ENCODE assay signal across 9 mouse cellular contexts in the genomic region with DNA sequence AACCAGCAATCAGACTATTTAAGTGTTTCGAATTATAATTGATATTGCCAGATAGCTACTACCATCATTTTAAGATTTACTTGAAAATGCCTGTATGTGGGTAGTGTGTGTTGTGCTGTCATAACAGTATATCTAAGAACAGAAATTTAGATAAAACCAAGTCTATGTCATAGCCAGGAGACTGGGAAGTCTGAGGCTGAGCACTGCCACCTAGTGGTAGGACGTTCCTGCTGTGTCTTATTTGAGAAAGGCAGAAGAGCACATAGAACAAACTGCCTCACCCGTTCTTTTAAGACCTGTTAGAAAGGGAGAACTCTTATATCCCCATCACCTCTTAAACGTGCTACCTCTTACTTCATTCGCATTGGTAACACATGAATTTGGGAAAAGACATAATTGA.
A peak's percentile ranks its signal among the peaks of the same experiment; 100 is the strongest.
DNase-seq lines count a peak whose midpoint lies in the region; ATAC-seq and TF ChIP-seq lines count a peak whose summit lies in the region.
"Had no signal": no experiment of that assay in that cellular context is flagged by ENCODE, and none has a peak within 500 bp of the region (broad histone marks: within the 10 kb centered on the region; RNA-seq: fewer than 3 reads in every experiment).

No protein-coding gene starts in this region.

- H3K36me3 ChIP-seq in CH12.LX (replicated peaks in 1 of 2; ENCODE audit: control insufficient read depth in 1 of 2, insufficient read depth in 1 of 2, low read length in 1 of 2), result no peaks in the 10 kb centered on the region
- H3K36me3 ChIP-seq in liver, postnatal 0 days (replicated peaks; ENCODE audit: insufficient read depth, low read length), result no peaks in the 10 kb centered on the region
- no peaks in the 10 kb centered on the region for H3K36me3 ChIP-seq in neural tube, embryonic 15.5 days
- H3K36me3 ChIP-seq: limb, embryonic 12.5 days had no signal

- H3K4me1 ChIP-seq in CH12.LX (ENCODE audit: control insufficient read depth in 1 of 2, insufficient read depth in 2 of 2), result peaks cover 0 to 12% of the 10 kb centered on the region in 2 experiments; a peak in 2 of 4 replicates
- no peaks in the 10 kb centered on the region for H3K4me1 ChIP-seq in liver, postnatal 0 days (ENCODE audit: insufficient read depth)
- 0 out of 2 replicates have a peak, but pooled peaks cover 3% of the 10 kb centered on the region for H3K4me1 ChIP-seq in neural tube, embryonic 15.5 days

- intact Hi-C loops in heart, postnatal 25 days (cut with DNase I), result loop anchor here (2.0 to 5.0 kb wide), 5 partner anchors 172 to 706 kb away; no protein-coding TSS in a partner anchor

- WGBS in large intestine, adult 2 months, result 16% methylated on average over 5 of the region's 5 CpGs
- 13% methylated on average over 5 of the region's 5 CpGs for WGBS in liver, postnatal 0 days (ENCODE audit: insufficient replicate concordance)
- 19% methylated on average over 5 of the region's 5 CpGs for WGBS in neural tube, embryonic 15.5 days

- no peak for TF ChIP-seq POLR2A in CH12.LX (IDR thresholded peaks at IDR 0.05; ENCODE audit: low read depth, low read length)
- no peak for TF ChIP-seq POLR2A in brain, embryonic 14.5 days (IDR thresholded peaks at IDR 0.05; ENCODE audit: borderline replicate concordance, extremely low read depth, insufficient read depth, insufficient read length, poor library complexity, severe bottlenecking)

- no peak overlapping the region for H3K4me3 ChIP-seq in CH12.LX (replicated peaks in 1 of 3; ENCODE audit: low read depth in 2 of 3, low read length in 2 of 3, poor library complexity in 1 of 3)
- H3K4me3 ChIP-seq in liver, postnatal 0 days (ENCODE audit: low read depth, low read length), result no peak overlapping the region
- no peak overlapping the region for H3K4me3 ChIP-seq in neural tube, embryonic 15.5 days (replicated peaks)
- H3K4me3 ChIP-seq: limb, embryonic 12.5 days had no signal

- H3K27me3 ChIP-seq in CH12.LX (replicated peaks), result no peaks in the 10 kb centered on the region
- no peaks in the 10 kb centered on the region for H3K27me3 ChIP-seq in liver, postnatal 0 days (ENCODE audit: insufficient read depth, low read length)
- no peaks in the 10 kb centered on the region for H3K27me3 ChIP-seq in neural tube, embryonic 15.5 days (replicated peaks)
- H3K27me3 ChIP-seq: limb, embryonic 12.5 days had no signal

- H3K9ac ChIP-seq in CH12.LX (ENCODE audit: insufficient read depth, low read depth), result no peak overlapping the region
- H3K9ac ChIP-seq in liver, postnatal 0 days (replicated peaks), result no peak overlapping the region
- H3K9ac ChIP-seq in neural tube, embryonic 15.5 days (replicated peaks), result no peak overlapping the region
- H3K9ac ChIP-seq: limb, embryonic 12.5 days had no signal

- no peak overlapping the region for H3K27ac ChIP-seq in CH12.LX (ENCODE audit: insufficient read depth, low read depth)
- no peak overlapping the region for H3K27ac ChIP-seq in liver, postnatal 0 days (ENCODE audit: low read depth)
- no peak overlapping the region for H3K27ac ChIP-seq in neural tube, embryonic 15.5 days (replicated peaks)
- H3K27ac ChIP-seq: limb, embryonic 12.5 days had no signal

- no peaks in the 10 kb centered on the region for H3K9me3 ChIP-seq in CH12.LX (replicated peaks; ENCODE audit: low read length)
- no peaks in the 10 kb centered on the region for H3K9me3 ChIP-seq in liver, postnatal 0 days (ENCODE audit: low read length)
- H3K9me3 ChIP-seq in neural tube, embryonic 15.5 days (replicated peaks), result no peaks in the 10 kb centered on the region
- H3K9me3 ChIP-seq: limb, embryonic 12.5 days had no signal

- no peaks in the 10 kb centered on the region for H3K79me2 ChIP-seq in CH12.LX (replicated peaks; ENCODE audit: control insufficient read depth, extremely low read depth, insufficient read depth, poor library complexity, severe bottlenecking)

- no peak overlapping the region for H3K4me2 ChIP-seq in CH12.LX (ENCODE audit: insufficient read depth, low read depth, poor library complexity, severe bottlenecking)
- no peak overlapping the region for H3K4me2 ChIP-seq in liver, postnatal 0 days (ENCODE audit: low read depth, low read length)
- no peak overlapping the region for H3K4me2 ChIP-seq in neural tube, embryonic 15.5 days
- H3K4me2 ChIP-seq: limb, embryonic 12.5 days had no signal

- peak; percentile 88 to 92 for TF ChIP-seq CTCF in CH12.LX (conservative IDR thresholded peaks at IDR 0.05 in 1 of 2, IDR thresholded peaks at IDR 0.05 in 1 of 2; ENCODE audit: low read depth in 2 of 2, low read length in 2 of 2)
- TF ChIP-seq CTCF in brain, embryonic 14.5 days (IDR thresholded peaks at IDR 0.05; ENCODE audit: borderline replicate concordance, extremely low read depth, insufficient read depth, insufficient read length), result peak; percentile 82; the same call in 1 of the 2 replicates
- TF ChIP-seq CTCF in liver, postnatal 0 days (IDR thresholded peaks at IDR 0.05; ENCODE audit: low read depth), result peak; percentile 97

- TF ChIP-seq RAD21 in CH12.LX (IDR thresholded peaks at IDR 0.05; ENCODE audit: low read depth, low read length), result peak; percentile 87

- no peak for TF ChIP-seq EP300 in CH12.LX (IDR thresholded peaks at IDR 0.05; ENCODE audit: low read length)
- TF ChIP-seq EP300 in liver, postnatal 0 days (IDR thresholded peaks at IDR 0.05; ENCODE audit: low read depth), result no peak

- DNase-seq in CH12.LX (ENCODE audit: extremely low read depth), result peak; percentile 91
- peak; percentile 94 for DNase-seq in brain, embryonic 14.5 days (ENCODE audit: low read depth)
- DNase-seq in fat pad, adult 2 months (ENCODE audit: extremely low read depth, low read depth, low spot score), result peak; percentile 8
- DNase-seq in heart, postnatal 25 days (ENCODE audit: low spot score), result peak; percentile 22
- peak; percentile 59 for DNase-seq in large intestine, adult 2 months (ENCODE audit: low read depth, low spot score)
- peak; percentile 86 for DNase-seq in liver, postnatal 0 days
- DNase-seq in thymus, adult 18-20 months, result peak; percentile 50 to 67

- in situ Hi-C loops in CH12.LX (cut with MboI; ENCODE audit: low pct_ligation_motif_present, low pct_unique_long_range_greater_than_20kb, low sequenced_read_pairs), result loop anchor here (25.0 kb wide), 2 partner anchors 175 to 700 kb away; a partner anchor contains a TSS

- dilution Hi-C loops in CH12.LX (cut with MboI; ENCODE audit: extremely low pct_ligation_motif_present, extremely low pct_unique_long_range_greater_than_20kb, low sequenced_read_pairs), result no loop called here

- ATAC-seq in liver, postnatal 0 days, result peak; percentile 64; the same call in 1 of the 2 replicates
- peak; percentile 84; the same call in 1 of the 2 replicates for ATAC-seq in neural tube, embryonic 15.5 days (ENCODE audit: low FRiP score)

TF ChIP-seq in CH12.LX, 34 proteins besides CTCF, POLR2A, EP300 and RAD21:
- TF ChIP-seq POLR2AphosphoS2 (IDR thresholded peaks at IDR 0.05; ENCODE audit: low read depth, low read length), result no peak
- TF ChIP-seq ZMIZ1 (IDR thresholded peaks at IDR 0.05; ENCODE audit: low read depth, low read length), result no peak
- TF ChIP-seq USF1 (IDR thresholded peaks at IDR 0.05; ENCODE audit: low read depth, low read length), result no peak
- no peak for TF ChIP-seq BHLHE40 (IDR thresholded peaks at IDR 0.05; ENCODE audit: low read depth, low read length)
- TF ChIP-seq TCF12 (IDR thresholded peaks at IDR 0.05; ENCODE audit: low read depth, low read length), result no peak
- no peak; the same call in 1 of the 2 replicates for TF ChIP-seq TBP (conservative IDR thresholded peaks at IDR 0.05; ENCODE audit: low read depth, low read length)
- peak; percentile 87 for TF ChIP-seq SMC3 (IDR thresholded peaks at IDR 0.05; ENCODE audit: low read depth, low read length)
- no peak for TF ChIP-seq PAX5 (IDR thresholded peaks at IDR 0.05; ENCODE audit: low read length)
- TF ChIP-seq ZC3H11A (IDR thresholded peaks at IDR 0.05; ENCODE audit: low read depth, low read length), result peak; percentile 42; the same call in 1 of the 2 replicates
- TF ChIP-seq JUND (conservative IDR thresholded peaks at IDR 0.05; ENCODE audit: low read depth, low read length), result peak; percentile 26; the same call in 1 of the 2 replicates
- 0 out of 2 replicates have a peak, but pooled peaks have one; percentile 12 for TF ChIP-seq IRF4 (IDR thresholded peaks at IDR 0.05; ENCODE audit: low read depth, low read length)
- no peak for TF ChIP-seq NELFE (IDR thresholded peaks at IDR 0.05; ENCODE audit: low read depth, low read length)
- TF ChIP-seq MAFK (IDR thresholded peaks at IDR 0.05; ENCODE audit: insufficient replicate concordance, low read length), result no peak
- TF ChIP-seq MYC (IDR thresholded peaks at IDR 0.05; ENCODE audit: low read depth, low read length), result 0 out of 2 replicates have a peak, but pooled peaks have one; percentile 13

Comparison
In these comparisons a context has a peak if more than half of its experiments do, and no peak if none do; other contexts are left out.
1. DNase-seq: peak in every context shown above with its lines; median percentile 94 in brain, embryonic 14.5 days; 91 in CH12.LX; 86 in liver, postnatal 0 days; 59 in large intestine, adult 2 months; 58 in thymus, adult 18-20 months; 22 in heart, postnatal 25 days; 8 in fat pad, adult 2 months.